In genomic region chr16:33734545-33734944, GRCm38 (mm10) we compare ENCODE assay signal across 11 mouse cellular contexts. TPM values are rescaled to one million over a fixed set of nuclear protein-coding genes. Genes with fewer than 3 reads are reported as not detected.
DNase-seq lines count a peak whose midpoint lies in the region; ATAC-seq and TF ChIP-seq lines count a peak whose summit lies in the region.
"Had no signal": no experiment of that assay in that cellular context is flagged by ENCODE, and none has a peak within 500 bp of the region (broad histone marks: within the 10 kb centered on the region; RNA-seq: fewer than 3 reads in every experiment).

No protein-coding gene starts in this region.

- ATAC-seq in granulocyte monocyte progenitor cell, adult 5-6 weeks (replicated peaks; ENCODE audit: poor library complexity, severe bottlenecking), result no peak

- H3K9ac ChIP-seq in CH12.LX (ENCODE audit: insufficient read depth, low read depth), result no peak overlapping the region
- H3K9ac ChIP-seq: heart, embryonic 13.5 days; lung, embryonic 14.5 days had no signal

- in situ Hi-C loops in CH12.LX (cut with MboI; ENCODE audit: low pct_ligation_motif_present, low pct_unique_long_range_greater_than_20kb, low sequenced_read_pairs), result loop anchor here (10.0 kb wide), 1 partner anchor 540 kb away; no protein-coding TSS in a partner anchor

- TF ChIP-seq RAD21 in CH12.LX (IDR thresholded peaks at IDR 0.05; ENCODE audit: low read depth, low read length), result no peak; the same call in 1 of the 2 replicates

- no peaks in the 10 kb centered on the region for H3K27me3 ChIP-seq in CH12.LX (replicated peaks)
- no peaks in the 10 kb centered on the region for H3K27me3 ChIP-seq in hindbrain, embryonic 10.5 days (ENCODE audit: insufficient read depth, poor library complexity, severe bottlenecking)
- H3K27me3 ChIP-seq in midbrain, embryonic 10.5 days (ENCODE audit: low read depth, poor library complexity, severe bottlenecking), result no peaks in the 10 kb centered on the region
- H3K27me3 ChIP-seq: heart, embryonic 13.5 days had no signal

- no peak overlapping the region for H3K4me3 ChIP-seq in CH12.LX (replicated peaks in 1 of 3; ENCODE audit: low read depth in 2 of 3, low read length in 2 of 3, poor library complexity in 1 of 3)
- no peak overlapping the region for H3K4me3 ChIP-seq in hindbrain, embryonic 10.5 days
- no peak overlapping the region for H3K4me3 ChIP-seq in midbrain, embryonic 10.5 days
- H3K4me3 ChIP-seq: heart, embryonic 13.5 days had no signal

- TF ChIP-seq EP300 in CH12.LX (IDR thresholded peaks at IDR 0.05; ENCODE audit: low read length), result peak; percentile 73

- dilution Hi-C loops in CH12.LX (cut with MboI; ENCODE audit: extremely low pct_ligation_motif_present, extremely low pct_unique_long_range_greater_than_20kb, low sequenced_read_pairs), result no loop called here

- peaks cover 62 to 82% of the 10 kb centered on the region in 2 experiments for H3K36me3 ChIP-seq in CH12.LX (replicated peaks in 1 of 2; ENCODE audit: control insufficient read depth in 1 of 2, insufficient read depth in 1 of 2, low read length in 1 of 2)
- peaks cover 76% of the 10 kb centered on the region for H3K36me3 ChIP-seq in hindbrain, embryonic 10.5 days
- H3K36me3 ChIP-seq in midbrain, embryonic 10.5 days, result peaks cover 88% of the 10 kb centered on the region

- H3K79me2 ChIP-seq in CH12.LX (replicated peaks; ENCODE audit: control insufficient read depth, extremely low read depth, insufficient read depth, poor library complexity, severe bottlenecking), result peaks cover 17% of the 10 kb centered on the region

- no peaks in the 10 kb centered on the region for H3K9me3 ChIP-seq in CH12.LX (replicated peaks; ENCODE audit: low read length)
- no peaks in the 10 kb centered on the region for H3K9me3 ChIP-seq in hindbrain, embryonic 10.5 days
- no peaks in the 10 kb centered on the region for H3K9me3 ChIP-seq in midbrain, embryonic 10.5 days (replicated peaks)
- H3K9me3 ChIP-seq: heart, embryonic 13.5 days had no signal

- peak; percentile 47 for TF ChIP-seq POLR2A in CH12.LX (IDR thresholded peaks at IDR 0.05; ENCODE audit: low read depth, low read length)

- no peak for TF ChIP-seq CTCF in CH12.LX (conservative IDR thresholded peaks at IDR 0.05 in 1 of 2, IDR thresholded peaks at IDR 0.05 in 1 of 2; ENCODE audit: low read depth in 2 of 2, low read length in 2 of 2)

- WGBS in hindbrain, embryonic 10.5 days, result 19% methylated on average over 10 of the region's 10 CpGs
- WGBS in midbrain, embryonic 10.5 days, result 11% methylated on average over 10 of the region's 10 CpGs

- H3K4me1 ChIP-seq in CH12.LX (ENCODE audit: control insufficient read depth in 1 of 2, insufficient read depth in 2 of 2), result peaks cover 30 to 96% of the 10 kb centered on the region in 2 experiments
- peaks cover 64% of the 10 kb centered on the region for H3K4me1 ChIP-seq in hindbrain, embryonic 10.5 days (replicated peaks)
- H3K4me1 ChIP-seq in midbrain, embryonic 10.5 days, result peaks cover 72% of the 10 kb centered on the region

- 0 out of 2 replicates have a peak overlapping the region, but pooled peaks have one; percentile 18 for H3K4me2 ChIP-seq in CH12.LX (ENCODE audit: insufficient read depth, low read depth, poor library complexity, severe bottlenecking)
- H3K4me2 ChIP-seq: heart, embryonic 13.5 days; lung, embryonic 14.5 days had no signal

- H3K27ac ChIP-seq in CH12.LX (ENCODE audit: insufficient read depth, low read depth), result peak overlapping the region; percentile 74
- peak overlapping the region; percentile 75 for H3K27ac ChIP-seq in hindbrain, embryonic 10.5 days
- H3K27ac ChIP-seq in midbrain, embryonic 10.5 days (replicated peaks), result peak overlapping the region; percentile 72
- H3K27ac ChIP-seq: heart, embryonic 13.5 days had no signal

- DNase-seq in CH12.LX (ENCODE audit: extremely low read depth) (peak; percentile 90), WW6 (ENCODE audit: low read depth, low spot score) (peak; percentile 55), adipocyte (ENCODE audit: low spot score) (no peak)
- DNase-seq in hindbrain, embryonic 10.5 days (ENCODE audit: low spot score), result peak; percentile 57
- DNase-seq in midbrain, embryonic 10.5 days (ENCODE audit: low spot score), result peak; percentile 61
- DNase-seq in thymus, postnatal 4 days, result no peak
- no peak for DNase-seq in urinary bladder, postnatal 25 days (ENCODE audit: low spot score)
- DNase-seq: adrenal gland, postnatal 10 days; lung, embryonic 14.5 days had no signal

TF ChIP-seq in CH12.LX, 34 proteins besides CTCF, POLR2A, EP300 and RAD21:
- TF ChIP-seq ZC3H11A (IDR thresholded peaks at IDR 0.05; ENCODE audit: low read depth, low read length) (no peak), USF2 (conservative IDR thresholded peaks at IDR 0.05; ENCODE audit: low read depth, low read length) (peak; percentile 75), JUN (IDR thresholded peaks at IDR 0.05; ENCODE audit: insufficient read depth, low read depth, low read length) (no peak), TCF12 (IDR thresholded peaks at IDR 0.05; ENCODE audit: low read depth, low read length) (peak; percentile 74; the same call in 1 of the 2 replicates), E2F4 (IDR thresholded peaks at IDR 0.05; ENCODE audit: insufficient replicate concordance, low read depth, low read length) (no peak), POLR2AphosphoS2 (IDR thresholded peaks at IDR 0.05; ENCODE audit: low read depth, low read length) (no peak), ZNF384 (IDR thresholded peaks at IDR 0.05; ENCODE audit: low read depth, low read length) (peak; percentile 48; the same call in 1 of the 2 replicates), GABPA (IDR thresholded peaks at IDR 0.05; ENCODE audit: insufficient replicate concordance, low read depth, low read length) (no peak), MEF2A (IDR thresholded peaks at IDR 0.05; ENCODE audit: borderline replicate concordance, low read depth, low read length) (peak; percentile 82), MXI1 (IDR thresholded peaks at IDR 0.05; ENCODE audit: low read depth, low read length) (peak; percentile 74; the same call in 1 of the 2 replicates), BHLHE40 (IDR thresholded peaks at IDR 0.05; ENCODE audit: low read depth, low read length) (peak; percentile 97), ELF1 (IDR thresholded peaks at IDR 0.05; ENCODE audit: low read depth, low read length) (peak; percentile 44; the same call in 1 of the 2 replicates), KAT2A (IDR thresholded peaks at IDR 0.05; ENCODE audit: insufficient replicate concordance, low read length) (no peak), SIN3A (IDR thresholded peaks at IDR 0.05; ENCODE audit: low read length) (peak; percentile 89), MAZ (IDR thresholded peaks at IDR 0.05; ENCODE audit: low read depth, low read length) (peak; percentile 81; the same call in 1 of the 2 replicates), RCOR1 (conservative IDR thresholded peaks at IDR 0.05; ENCODE audit: low read depth, low read length) (peak; percentile 73; the same call in 1 of the 2 replicates), NRF1 (IDR thresholded peaks at IDR 0.05; ENCODE audit: low read depth, low read length) (no peak), MAX (IDR thresholded peaks at IDR 0.05; ENCODE audit: low read length) (peak; percentile 81), HCFC1 (IDR thresholded peaks at IDR 0.05; ENCODE audit: low read depth, low read length) (no peak), CHD2 (IDR thresholded peaks at IDR 0.05; ENCODE audit: low read length) (no peak), TBP (conservative IDR thresholded peaks at IDR 0.05; ENCODE audit: low read depth, low read length) (peak; percentile 60; the same call in 1 of the 2 replicates), NELFE (IDR thresholded peaks at IDR 0.05; ENCODE audit: low read depth, low read length) (0 out of 2 replicates have a peak, but pooled peaks have one; percentile 22), IRF4 (IDR thresholded peaks at IDR 0.05; ENCODE audit: low read depth, low read length) (peak; percentile 79), MAFK (IDR thresholded peaks at IDR 0.05; ENCODE audit: insufficient replicate concordance, low read length) (0 out of 2 replicates have a peak, but pooled peaks have one; percentile 24), MYC (IDR thresholded peaks at IDR 0.05; ENCODE audit: low read depth, low read length) (peak; percentile 77), UBTF (IDR thresholded peaks at IDR 0.05; ENCODE audit: low read depth, low read length) (no peak), SMC3 (IDR thresholded peaks at IDR 0.05; ENCODE audit: low read depth, low read length) (peak; percentile 11), PAX5 (IDR thresholded peaks at IDR 0.05; ENCODE audit: low read length) (no peak), ETS1 (conservative IDR thresholded peaks at IDR 0.05; ENCODE audit: low read depth, low read length) (peak; percentile 92), ZMIZ1 (IDR thresholded peaks at IDR 0.05; ENCODE audit: low read depth, low read length) (peak; percentile 70; the same call in 1 of the 2 replicates), CHD1 (IDR thresholded peaks at IDR 0.05; ENCODE audit: low read depth, low read length) (0 out of 2 replicates have a peak, but pooled peaks have one; percentile 37), USF1 (IDR thresholded peaks at IDR 0.05; ENCODE audit: low read depth, low read length) (peak; percentile 81), ZKSCAN1 (IDR thresholded peaks at IDR 0.05; ENCODE audit: borderline replicate concordance, low read depth, low read length) (no peak), JUND (conservative IDR thresholded peaks at IDR 0.05; ENCODE audit: low read depth, low read length) (no peak)
TF ChIP-seq in CH12.LX: peak in this region for 21.

RNA-seq across cellular contexts. Expression of gene Heg1, which starts 50.4 kb away (rescaled TPM):
- total RNA-seq in CH12.LX (2012; rRNA removed) (52.3 and 77.1 TPM in 2 replicates), CH12.LX (2014; rRNA removed) (33.5 and 40.8 TPM in 2 replicates)
- 49.2 and 67.2 TPM in 2 replicates for polyA plus RNA-seq in CH12.LX (2012; ENCODE audit: insufficient read length, low read depth)
- 21.9 and 22.8 TPM in 2 replicates for polyA plus RNA-seq in hindbrain, embryonic 10.5 days (2016; fragmentation: Nextera tagmentation; extraction: Ambion mirVana)
- 34.3 and 45.7 TPM in 2 replicates for polyA plus RNA-seq in midbrain, embryonic 10.5 days (2016; fragmentation: Nextera tagmentation; extraction: Ambion mirVana)
- 30.9 and 34.2 TPM in 2 replicates for total RNA-seq in granulocyte monocyte progenitor cell, adult 5-6 weeks (2014; fragmentation: Nextera tagmentation)
- total RNA-seq in granulocyte monocyte progenitor cell, adult 5-6 weeks (2017), result 20.8 and 24.9 TPM in 2 replicates

RNA-seq across cellular contexts. Expression of gene Muc13, which starts 59.3 kb away (rescaled TPM):
- total RNA-seq in CH12.LX (2012; rRNA removed) (not detected in 2 replicates), CH12.LX (2014; rRNA removed) (not detected in 2 replicates)
- not detected in 2 replicates for polyA plus RNA-seq in CH12.LX (2012; ENCODE audit: insufficient read length, low read depth)
- polyA plus RNA-seq in hindbrain, embryonic 10.5 days (2016; fragmentation: Nextera tagmentation; extraction: Ambion mirVana), result 0.09 and 0.26 TPM in 2 replicates
- 0.10 and 0.15 TPM in 2 replicates for polyA plus RNA-seq in midbrain, embryonic 10.5 days (2016; fragmentation: Nextera tagmentation; extraction: Ambion mirVana)
- total RNA-seq in granulocyte monocyte progenitor cell, adult 5-6 weeks (2014; fragmentation: Nextera tagmentation), result 41.1 and 69.5 TPM in 2 replicates
- total RNA-seq in granulocyte monocyte progenitor cell, adult 5-6 weeks (2017), result 53.2 and 60.5 TPM in 2 replicates
- polyA plus RNA-seq: lung, embryonic 14.5 days had no signal

Comparison
In these comparisons a context has a peak if more than half of its experiments do, and no peak if none do; other contexts are left out.
1. DNase-seq: peak in CH12.LX (single experiment), WW6 (single experiment), hindbrain, embryonic 10.5 days (single experiment) and midbrain, embryonic 10.5 days (single experiment); none in thymus, postnatal 4 days (single experiment), adipocyte (single experiment) and urinary bladder, postnatal 25 days (single experiment).
2. Peak in every context shown above with its lines, with median percentiles within 50 percentile points of each other: H3K27ac ChIP-seq.